Mouse (Mus musculus) megakaryocyte, adult 5-6 weeks (primary cell): ENCODE measurements around the gene Tm7sf2. TPM values are rescaled to one million over a fixed set of nuclear protein-coding genes. Genes with fewer than 3 reads are reported as not detected.
"Not testable (repeated sequence)": the region's sequence is repeated elsewhere in the genome, so short reads cannot be mapped to it uniquely, and the experiment has no call there.

ENCODE experiments used
- ATAC-seq: 2 replicates; pipeline ENCODE4 v1.8.0; 2016; ENCODE audit warnings: mild to moderate bottlenecking, inconsistent platforms; ENCODE audit not compliant: poor library complexity, severe bottlenecking
- total RNA-seq, 2 experiments: library from RNA; stranded (forward) in 1 of 2; stranded (reverse) in 1 of 2; fragments of 153-499, 151-499 nt in 1 of 2; fragments of 221-1000, 200-1000 nt in 1 of 2; gene quantifications; 2 replicates each; pipeline versions ENCODE4 v1.2.3 to v1.2.4; 2015 to 2017

Gene Tm7sf2
- total RNA-seq, 2 experiments from 2014 or later, result 4.7 to 8.6 TPM

GRCm38 (mm10) chr19:6046294-6047153, 21.6 kb downstream of the Tm7sf2 start, which contains the start of gene Syvn1:
Gene Syvn1, plus strand, starts transcription at chr19:6046576.
- ATAC-seq, result peak; percentile 87

- ATAC-seq, result peak; percentile 17
Observed at GRCm38 (mm10) chr19:6045366-6046293, 22.5 kb downstream of the Tm7sf2 start.

- not testable (repeated sequence) for ATAC-seq
Observed at GRCm38 (mm10) chr19:6044102-6044501, 24.1 kb downstream of the Tm7sf2 start.

GRCm38 (mm10) chr19:6042293-6042692, 25.9 kb downstream of the Tm7sf2 start:
- no peak for ATAC-seq

GRCm38 (mm10) chr19:6040002-6040401, 28.2 kb downstream of the Tm7sf2 start:
- no peak for ATAC-seq

GRCm38 (mm10) chr19:6038326-6038725, 29.8 kb downstream of the Tm7sf2 start:
- no peak for ATAC-seq

- ATAC-seq, result no peak
Observed at GRCm38 (mm10) chr19:6037695-6038094, 30.5 kb downstream of the Tm7sf2 start.

- peak; percentile 43; the same call in 1 of the 2 replicates for ATAC-seq
Observed at GRCm38 (mm10) chr19:6035966-6036585, 32.1 kb downstream of the Tm7sf2 start.

GRCm38 (mm10) chr19:6030520-6031280, 37.5 kb downstream of the Tm7sf2 start:
- no peak for ATAC-seq

GRCm38 (mm10) chr19:6029426-6029825, 38.7 kb downstream of the Tm7sf2 start:
- ATAC-seq, result no peak

GRCm38 (mm10) chr19:6028991-6029390, 39.2 kb downstream of the Tm7sf2 start:
- ATAC-seq, result no peak

GRCm38 (mm10) chr19:6023930-6024329, 44.2 kb downstream of the Tm7sf2 start:
- ATAC-seq, result no peak

- no peak for ATAC-seq
Observed at GRCm38 (mm10) chr19:6023059-6023458, 45.1 kb downstream of the Tm7sf2 start.

GRCm38 (mm10) chr19:6020276-6020675, 47.9 kb downstream of the Tm7sf2 start:
- ATAC-seq, result no peak

- ATAC-seq, result peak; percentile 72
Observed at GRCm38 (mm10) chr19:6018142-6019089, 49.8 kb downstream of the Tm7sf2 start.

- ATAC-seq, result no peak
Observed at GRCm38 (mm10) chr19:6016532-6016931, 51.6 kb downstream of the Tm7sf2 start.

GRCm38 (mm10) chr19:6015511-6016315, 52.5 kb downstream of the Tm7sf2 start, which contains the start of gene Capn1:
Gene Capn1, minus strand, starts transcription at chr19:6015897.
- peak; percentile 57 for ATAC-seq

GRCm38 (mm10) chr19:6014991-6015510, 53.1 kb downstream of the Tm7sf2 start:
- ATAC-seq, result peak; percentile 63
